Mouse (Mus musculus) spleen, postnatal 0 days (tissue): Measurements from ENCODE around the gene Fyn. TPM values are rescaled to one million over a fixed set of nuclear protein-coding genes. Genes with fewer than 3 reads are reported as not detected.

ENCODE experiments used
- polyA plus RNA-seq: library from polyadenylated mRNA; unstranded; fragments of >200 nt; fragmentation: Nextera tagmentation; extraction: Ambion mirVana; gene quantifications from 2 replicates; pipeline ENCODE4 v1.2.1, GENCODE M21; 2015

Gene Fyn
- polyA plus RNA-seq, result 11.2 and 11.3 TPM in 2 replicates

GRCm38 (mm10) chr10:39368572-39369135 lies at the start of gene Fyn:
TSS of gene Fyn (plus strand) at chr10:39368855.

DNA sequence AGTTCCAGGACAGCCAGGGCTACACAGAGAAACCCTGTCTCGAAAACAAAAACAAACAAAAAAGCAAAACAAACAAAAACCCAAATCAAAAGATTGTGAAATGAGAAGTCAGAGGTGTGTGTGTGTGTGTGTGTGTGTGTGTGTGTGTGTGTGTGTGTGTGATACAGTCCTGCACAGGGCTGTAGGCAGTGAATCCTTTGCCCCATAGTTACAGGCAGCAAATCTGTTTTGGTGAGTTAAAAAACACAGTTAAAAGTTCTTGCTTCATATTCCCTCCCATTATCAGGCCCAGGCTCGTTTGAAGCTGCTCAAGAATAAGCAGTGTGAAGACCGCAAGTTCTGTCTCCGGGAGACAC lies 244.0 kb downstream of the Fyn start, which contains the start of gene Traf3ip2:
TSS of gene Traf3ip2 (plus strand) at position 302 of the 356 bp plus-strand sequence.

Other genes starting within 250 kb of the Fyn start
- 2.2 and 4.0 TPM in 2 replicates for gene Fam229b, start 234.9 kb upstream of the Fyn start, polyA plus RNA-seq
- gene Tube1, start 234.9 kb upstream of the Fyn start, polyA plus RNA-seq, result 5.4 and 6.5 TPM in 2 replicates
- 0.10 and 0.11 TPM in 2 replicates for gene Ccn6, start 205.1 kb upstream of the Fyn start, polyA plus RNA-seq
- gene Traf3ip2, start 244.1 kb downstream of the Fyn start, polyA plus RNA-seq, result 5.8 and 7.0 TPM in 2 replicates